Mouse (Mus musculus) stomach, embryonic 15.5 days (tissue): ENCODE measurements at regions not wholly inside any gene's neighbourhood (a gene's known extent, or its start where the extent isn't known, plus 50 kb on each side); places are given as distances from the start of the nearest gene placed in this dataset.

ENCODE experiments used
- ATAC-seq: fragments of 200-750 bp; cut with Nextera tagmentation; 2 replicates; pipeline ENCODE4 v1.8.0; 2017; ENCODE audit warnings: low read depth, moderate number of reproducible peaks, moderate TSS enrichment; ENCODE audit not compliant: insufficient read depth, low FRiP score
- H3K27ac ChIP-seq: fragments of 300-500 bp; sonication (generic); 2 replicates; pipeline ENCODE4 v1.5.1; 2015; ENCODE audit warnings: mild to moderate bottlenecking, inconsistent platforms
- H3K27me3 ChIP-seq: fragments of 300-500 bp; sonication (generic); replicated peaks from 2 replicates; pipeline ENCODE4 v1.6.1; 2015; ENCODE audit warnings: inconsistent platforms
- H3K36me3 ChIP-seq: fragments of 300-500 bp; sonication (generic); 2 replicates; pipeline ENCODE4 v1.6.1; 2015; ENCODE audit warnings: inconsistent platforms
- H3K4me1 ChIP-seq: fragments of 300-500 bp; sonication (generic); 2 replicates; pipeline ENCODE4 v1.6.1; 2015; ENCODE audit warnings: inconsistent platforms
- H3K4me2 ChIP-seq: fragments of 300-500 bp; sonication (generic); 2 replicates; pipeline ENCODE4 v1.6.1; 2015; ENCODE audit warnings: mild to moderate bottlenecking, inconsistent platforms
- H3K4me3 ChIP-seq: fragments of 300-500 bp; sonication (generic); replicated peaks from 2 replicates; pipeline ENCODE4 v1.5.1; 2015; ENCODE audit warnings: inconsistent platforms
- H3K9ac ChIP-seq: fragments of 300-500 bp; sonication (generic); 2 replicates; pipeline ENCODE4 v1.6.1; 2015; ENCODE audit warnings: inconsistent platforms
- H3K9me3 ChIP-seq: fragments of 300-500 bp; sonication (generic); 2 replicates; pipeline ENCODE4 v1.6.1; 2016; ENCODE audit warnings: inconsistent platforms
- WGBS: fragments of 180-500 bp; shearing (Covaris S2); methylation state at CpG from one replicate; pipeline ENCODE4 v1.1.7; 2015; 5-methylcytosine and 5-hydroxymethylcytosine counted together

- Histone ChIP-seq H3K4me2 (no peak overlapping the region), H3K9me3 (no peaks in the 10 kb centered on the region), H3K9ac (no peak overlapping the region), H3K4me1 (peaks cover 49% of the 10 kb centered on the region), H3K27ac (peak overlapping the region; percentile 33; the same call in 1 of the 2 replicates), H3K27me3 (no peaks in the 10 kb centered on the region), H3K36me3 (no peaks in the 10 kb centered on the region), H3K4me3 (no peak overlapping the region)
- no peak for ATAC-seq
- 64% methylated on average over 8 of the region's 8 CpGs for WGBS
These were observed 54.4 kb downstream of the Irf2bpl start for GRCm38 (mm10) chr12:86830247-86830585.

- Histone ChIP-seq H3K36me3 (no peaks in the 10 kb centered on the region), H3K4me3 (no peak overlapping the region), H3K4me2 (no peak overlapping the region), H3K9ac (no peak overlapping the region), H3K4me1 (peaks cover 54% of the 10 kb centered on the region), H3K27me3 (no peaks in the 10 kb centered on the region), H3K9me3 (no peaks in the 10 kb centered on the region), H3K27ac (peak overlapping the region; percentile 33; the same call in 1 of the 2 replicates)
- ATAC-seq, result no peak
- WGBS, result 63% methylated on average over 16 of the region's 16 CpGs
These were observed 54.9 kb downstream of the Irf2bpl start for GRCm38 (mm10) chr12:86829581-86830246.

- no peak overlapping the region for H3K4me3 ChIP-seq
- 83% methylated on average over 2 of the region's 2 CpGs for WGBS
These were observed 57.4 kb downstream of the Irf2bpl start for GRCm38 (mm10) chr12:86827241-86827606.

GRCm38 (mm10) chr12:86826420-86827240 is 58.0 kb downstream of the Irf2bpl start:
- peaks cover 38% of the 10 kb centered on the region for H3K4me1 ChIP-seq
- no peak overlapping the region for H3K4me2 ChIP-seq
- no peak overlapping the region for H3K9ac ChIP-seq
- no peak for ATAC-seq
- no peak overlapping the region for H3K4me3 ChIP-seq
- 64% methylated on average over 13 of the region's 13 CpGs for WGBS
- H3K27me3 ChIP-seq, result no peaks in the 10 kb centered on the region
- peak overlapping the region; percentile 8; the same call in 1 of the 2 replicates for H3K27ac ChIP-seq
- H3K36me3 ChIP-seq, result no peaks in the 10 kb centered on the region
- H3K9me3 ChIP-seq, result no peaks in the 10 kb centered on the region

More at GRCm38 (mm10) chr12:86827241-86827606, 57.4 kb downstream of the Irf2bpl start:
- Histone ChIP-seq H3K9ac (no peak overlapping the region), H3K27ac (0 out of 2 replicates have a peak overlapping the region, but pooled peaks have one; percentile 8), H3K4me2 (no peak overlapping the region), H3K9me3 (no peaks in the 10 kb centered on the region), H3K36me3 (no peaks in the 10 kb centered on the region), H3K27me3 (no peaks in the 10 kb centered on the region), H3K4me1 (peaks cover 44% of the 10 kb centered on the region)
- no peak for ATAC-seq

- H3K4me1 ChIP-seq, result peaks cover 36% of the 10 kb centered on the region
- no peaks in the 10 kb centered on the region for H3K9me3 ChIP-seq
- H3K36me3 ChIP-seq, result no peaks in the 10 kb centered on the region
- no peaks in the 10 kb centered on the region for H3K27me3 ChIP-seq
- ATAC-seq, result no peak
- 49% methylated on average over 6 of the region's 6 CpGs for WGBS
- H3K9ac ChIP-seq, result no peak overlapping the region
- no peak overlapping the region for H3K4me3 ChIP-seq
- H3K27ac ChIP-seq, result peak overlapping the region; percentile 99
- H3K4me2 ChIP-seq, result no peak overlapping the region
These were observed 58.8 kb downstream of the Irf2bpl start for GRCm38 (mm10) chr12:86825584-86826419.

GRCm38 (mm10) chr12:86824860-86825583 is 59.6 kb downstream of the Irf2bpl start:
- peak; percentile 75 for ATAC-seq
- Histone ChIP-seq H3K9ac (no peak overlapping the region), H3K27ac (peak overlapping the region; percentile 99), H3K36me3 (no peaks in the 10 kb centered on the region), H3K4me2 (peak overlapping the region; percentile 59), H3K27me3 (no peaks in the 10 kb centered on the region), H3K9me3 (no peaks in the 10 kb centered on the region), H3K4me1 (peaks cover 36% of the 10 kb centered on the region), H3K4me3 (no peak overlapping the region)
- WGBS, result 5% methylated on average over 14 of the region's 14 CpGs

GRCm38 (mm10) chr12:86823855-86824589 is 60.6 kb downstream of the Irf2bpl start:
- Histone ChIP-seq H3K27me3 (no peaks in the 10 kb centered on the region), H3K27ac (peak overlapping the region; percentile 99), H3K9ac (0 out of 2 replicates have a peak overlapping the region, but pooled peaks have one; percentile 22), H3K4me2 (peak overlapping the region; percentile 59), H3K9me3 (no peaks in the 10 kb centered on the region), H3K36me3 (no peaks in the 10 kb centered on the region), H3K4me3 (peak overlapping the region; percentile 26), H3K4me1 (peaks cover 31% of the 10 kb centered on the region)
- peak; percentile 82 for ATAC-seq
- under 1% methylated on average over 28 of the region's 29 CpGs for WGBS

- no peaks in the 10 kb centered on the region for H3K9me3 ChIP-seq
- H3K9ac ChIP-seq, result 0 out of 2 replicates have a peak overlapping the region, but pooled peaks have one; percentile 22
- WGBS, result 50% methylated on average over 2 of the region's 4 CpGs
- peaks cover 31% of the 10 kb centered on the region for H3K4me1 ChIP-seq
- no peaks in the 10 kb centered on the region for H3K27me3 ChIP-seq
- ATAC-seq, result no peak
- no peaks in the 10 kb centered on the region for H3K36me3 ChIP-seq
- H3K4me2 ChIP-seq, result peak overlapping the region; percentile 59
- H3K4me3 ChIP-seq, result peak overlapping the region; percentile 26
- peak overlapping the region; percentile 99 for H3K27ac ChIP-seq
These were observed 61.1 kb downstream of the Irf2bpl start for GRCm38 (mm10) chr12:86823488-86823854.

GRCm38 (mm10) chr12:86821183-86821582 is 63.4 kb downstream of the Irf2bpl start:
- Histone ChIP-seq H3K9ac (no peak overlapping the region), H3K4me2 (no peak overlapping the region), H3K27ac (no peak overlapping the region), H3K4me3 (no peak overlapping the region), H3K27me3 (no peaks in the 10 kb centered on the region), H3K36me3 (no peaks in the 10 kb centered on the region), H3K4me1 (peaks cover 34% of the 10 kb centered on the region), H3K9me3 (no peaks in the 10 kb centered on the region)
- WGBS, result 71% methylated on average over 6 of the region's 6 CpGs
- ATAC-seq, result no peak

- H3K27ac ChIP-seq, result no peak overlapping the region
- H3K4me2 ChIP-seq, result no peak overlapping the region
- H3K4me3 ChIP-seq, result no peak overlapping the region
- H3K4me1 ChIP-seq, result peaks cover 28% of the 10 kb centered on the region
- H3K9ac ChIP-seq, result no peak overlapping the region
- H3K36me3 ChIP-seq, result no peaks in the 10 kb centered on the region
- no peaks in the 10 kb centered on the region for H3K9me3 ChIP-seq
- no peak for ATAC-seq
- WGBS, result 88% methylated on average over 6 of the region's 6 CpGs
- no peaks in the 10 kb centered on the region for H3K27me3 ChIP-seq
These were observed 65.0 kb downstream of the Irf2bpl start for GRCm38 (mm10) chr12:86819568-86819967.

- no peaks in the 10 kb centered on the region for H3K9me3 ChIP-seq
- H3K4me3 ChIP-seq, result no peak overlapping the region
- no peaks in the 10 kb centered on the region for H3K27me3 ChIP-seq
- H3K4me2 ChIP-seq, result no peak overlapping the region
- H3K36me3 ChIP-seq, result no peaks in the 10 kb centered on the region
- H3K9ac ChIP-seq, result no peak overlapping the region
- peaks cover 24% of the 10 kb centered on the region for H3K4me1 ChIP-seq
- 83% methylated on average over 5 of the region's 5 CpGs for WGBS
- no peak for ATAC-seq
- H3K27ac ChIP-seq, result no peak overlapping the region
These were observed 65.4 kb downstream of the Irf2bpl start for GRCm38 (mm10) chr12:86819163-86819562.
